ENCODE assay signal across 29 mouse cellular contexts in genomic region chr1:90899816-90900215, GRCm38 (mm10). TPM values are rescaled to one million over a fixed set of nuclear protein-coding genes. Genes with fewer than 3 reads are reported as not detected.
"Had no signal": no experiment of that assay in that cellular context is flagged by ENCODE, and none has a peak within 500 bp of the region (broad histone marks: within the 10 kb centered on the region; RNA-seq: fewer than 3 reads in every experiment).

No protein-coding gene starts in this region.

- H3K4me2 ChIP-seq: liver, embryonic 12.5 days; liver, embryonic 15.5 days; midbrain, embryonic 11.5 days; stomach, embryonic 15.5 days had no signal

- H3K9ac ChIP-seq: liver, embryonic 12.5 days; liver, embryonic 15.5 days; stomach, embryonic 15.5 days had no signal

- H3K4me3 ChIP-seq: layer of hippocampus, adult 2 months; liver, embryonic 12.5 days; liver, embryonic 15.5 days; stomach, embryonic 15.5 days had no signal

- H3K27ac ChIP-seq: kidney, postnatal 0 days; layer of hippocampus, adult 2 months; liver, embryonic 12.5 days; liver, embryonic 15.5 days; stomach, embryonic 15.5 days had no signal

- H3K4me1 ChIP-seq: liver, embryonic 12.5 days; liver, embryonic 15.5 days had no signal

- H3K36me3 ChIP-seq: liver, embryonic 12.5 days; liver, embryonic 15.5 days; stomach, embryonic 15.5 days had no signal

- H3K27me3 ChIP-seq: liver, embryonic 12.5 days; liver, embryonic 15.5 days; stomach, embryonic 15.5 days had no signal

- H3K9me3 ChIP-seq: liver, embryonic 12.5 days; liver, embryonic 15.5 days; stomach, embryonic 15.5 days had no signal

- ATAC-seq: liver, embryonic 12.5 days had no signal

- DNase-seq: kidney, postnatal 25 days; layer of hippocampus, adult 9-11 months; liver; lung, adult 2 months; lung, postnatal 14 days; midbrain, embryonic 14.5 days; right cerebral cortex, postnatal 4 days; thymus, adult 2 months; thymus, postnatal 14 days; thymus, postnatal 4 days had no signal

RNA-seq across cellular contexts. Expression of gene Mlph, which starts 15.1 kb away (rescaled TPM):
- total RNA-seq: megakaryocyte-erythroid progenitor cell, adult 5-6 weeks had no signal
- polyA plus RNA-seq: liver, embryonic 12.5 days; liver, embryonic 15.5 days; neural tube, embryonic 14.5 days had no signal

RNA-seq across cellular contexts. Expression of gene Prlh, which starts 53.1 kb away (rescaled TPM):
- total RNA-seq: layer of hippocampus, adult 2 months; layer of hippocampus, postnatal 25 days; left cerebral cortex, adult 18-20 months; left cerebral cortex, postnatal 25 days; megakaryocyte progenitor cell, adult 5-6 weeks; megakaryocyte-erythroid progenitor cell, adult 5-6 weeks; midbrain, postnatal 0 days had no signal
- polyA plus RNA-seq: kidney, embryonic 14.5 days; kidney, postnatal 0 days; large intestine, adult 2 months; limb, embryonic 11.5 days; liver, embryonic 12.5 days; liver, embryonic 15.5 days; lung, adult 2 months; lung, embryonic 16.5 days; midbrain, embryonic 11.5 days; midbrain, embryonic 14.5 days; midbrain, postnatal 0 days; neural tube, embryonic 11.5 days; neural tube, embryonic 14.5 days; stomach, embryonic 15.5 days; testis, adult 2 months; thymus, adult 2 months had no signal

RNA-seq across cellular contexts. Expression of gene Col6a3, which starts 56.0 kb away (rescaled TPM):
- total RNA-seq: megakaryocyte progenitor cell, adult 5-6 weeks; megakaryocyte-erythroid progenitor cell, adult 5-6 weeks had no signal
